Mouse (Mus musculus): ENCODE measurements around the gene Gm16181. TPM values are rescaled to one million over a fixed set of nuclear protein-coding genes. Genes with fewer than 3 reads are reported as not detected.

Gene Gm16181
- total RNA-seq, 2 experiments from 2014 or later, result not detected

DNA sequence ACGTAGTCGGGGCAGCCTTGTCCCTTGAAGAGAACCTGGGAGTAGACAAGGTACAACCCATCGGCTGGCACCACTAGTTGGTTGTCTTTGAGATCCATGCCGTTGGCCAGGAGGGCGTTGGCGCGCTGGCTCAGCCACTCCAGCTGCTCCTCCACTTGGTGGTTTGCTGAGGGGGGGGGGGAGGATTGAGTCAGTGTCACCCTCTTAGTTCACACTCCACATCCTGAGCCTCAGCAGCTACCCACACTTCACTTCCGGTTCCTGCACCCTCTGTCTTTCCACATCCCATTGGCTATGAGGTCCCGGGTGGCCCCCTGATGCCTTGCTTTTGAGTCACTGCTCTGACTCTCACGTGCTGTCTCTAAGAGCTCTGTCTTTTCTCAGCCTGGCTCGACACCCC is 20.2 kb upstream of the Gm16181 start:
- Histone ChIP-seq H3K27ac (no peak overlapping the region), H3K4me3 (no peak overlapping the region)
- no peak for TF ChIP-seq CTCF (conservative IDR thresholded peaks at IDR 0.05)
- DNase-seq (ENCODE audit: low spot score in 2 of 2), result no peak

DNA sequence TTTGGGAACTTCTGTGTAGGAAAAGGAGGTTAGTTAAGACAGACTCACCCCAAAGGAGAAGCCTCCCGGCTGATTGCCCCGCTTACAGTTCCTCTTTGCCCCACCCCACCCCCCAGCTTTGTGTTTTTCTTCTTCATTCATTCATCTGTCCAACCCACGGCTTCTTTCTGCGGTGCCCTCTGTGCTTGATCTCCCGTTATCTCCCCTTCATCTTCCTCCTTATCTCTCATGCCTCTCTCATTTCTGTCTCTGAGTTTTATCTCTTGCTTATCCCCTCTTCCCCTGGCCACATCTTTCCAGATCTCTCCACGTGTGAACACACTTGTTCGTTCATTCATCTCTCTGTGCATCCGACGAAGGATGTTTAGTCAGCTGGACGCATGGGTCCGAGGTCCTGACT is 19.5 kb upstream of the Gm16181 start:
- DNase-seq (ENCODE audit: low spot score in 2 of 2), result no peak
- H3K4me3 ChIP-seq, result no peak overlapping the region
- no peak overlapping the region for H3K27ac ChIP-seq
- TF ChIP-seq CTCF (conservative IDR thresholded peaks at IDR 0.05), result no peak

DNA sequence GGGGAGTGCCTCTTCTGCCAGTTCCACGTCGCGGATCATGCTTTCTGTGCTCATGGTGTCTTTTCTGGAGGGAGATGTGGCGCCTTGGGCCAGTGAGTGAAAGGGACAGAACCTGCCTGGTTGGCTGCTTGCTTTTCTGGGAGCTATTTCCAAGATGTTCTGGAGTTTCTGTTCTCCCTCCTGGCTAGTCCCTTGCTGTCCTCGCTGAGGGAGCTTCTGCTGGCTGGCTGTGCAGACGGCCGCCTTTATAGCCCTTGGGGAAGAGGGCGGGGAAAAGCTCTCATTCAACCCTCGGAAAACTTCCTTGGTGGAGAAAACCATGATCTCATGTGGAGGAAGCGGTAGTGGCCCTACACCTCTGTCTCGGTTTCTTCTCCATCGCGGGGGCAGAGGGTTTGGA is 18.8 kb upstream of the Gm16181 start, which contains the start of gene Tnf:
Tnf (minus strand) TSS at position 221 of the 400 bp plus-strand sequence.
- Histone ChIP-seq H3K4me3 (no peak within 1 kb of the TSS), H3K27ac (no peak within 1 kb of the TSS)
- DNase-seq (ENCODE audit: low spot score in 2 of 2), result no peak
- TF ChIP-seq CTCF (conservative IDR thresholded peaks at IDR 0.05), result no peak

DNA sequence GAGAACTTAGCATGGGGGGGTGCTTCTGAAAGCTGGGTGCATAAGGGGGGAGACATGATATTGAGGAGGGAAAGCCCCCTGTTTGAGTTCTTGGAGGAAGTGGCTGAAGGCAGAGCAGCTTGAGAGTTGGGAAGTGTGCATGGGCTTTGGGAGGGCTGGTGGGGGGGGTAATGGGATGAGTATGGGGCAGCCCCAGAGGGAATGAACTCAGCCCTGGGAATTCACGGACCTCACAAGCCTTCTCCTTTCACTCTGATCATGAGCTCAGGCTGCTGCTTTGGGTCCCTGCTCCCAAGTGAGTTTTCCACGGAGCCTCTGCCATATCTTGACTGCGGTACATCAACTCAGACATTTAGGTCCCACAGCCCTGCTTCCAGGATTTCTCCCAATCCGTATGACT is 18.2 kb upstream of the Gm16181 start:
- Histone ChIP-seq H3K4me3 (no peak overlapping the region), H3K27ac (no peak overlapping the region)
- DNase-seq (ENCODE audit: low spot score in 2 of 2), result no peak
- TF ChIP-seq CTCF (conservative IDR thresholded peaks at IDR 0.05), result no peak

DNA sequence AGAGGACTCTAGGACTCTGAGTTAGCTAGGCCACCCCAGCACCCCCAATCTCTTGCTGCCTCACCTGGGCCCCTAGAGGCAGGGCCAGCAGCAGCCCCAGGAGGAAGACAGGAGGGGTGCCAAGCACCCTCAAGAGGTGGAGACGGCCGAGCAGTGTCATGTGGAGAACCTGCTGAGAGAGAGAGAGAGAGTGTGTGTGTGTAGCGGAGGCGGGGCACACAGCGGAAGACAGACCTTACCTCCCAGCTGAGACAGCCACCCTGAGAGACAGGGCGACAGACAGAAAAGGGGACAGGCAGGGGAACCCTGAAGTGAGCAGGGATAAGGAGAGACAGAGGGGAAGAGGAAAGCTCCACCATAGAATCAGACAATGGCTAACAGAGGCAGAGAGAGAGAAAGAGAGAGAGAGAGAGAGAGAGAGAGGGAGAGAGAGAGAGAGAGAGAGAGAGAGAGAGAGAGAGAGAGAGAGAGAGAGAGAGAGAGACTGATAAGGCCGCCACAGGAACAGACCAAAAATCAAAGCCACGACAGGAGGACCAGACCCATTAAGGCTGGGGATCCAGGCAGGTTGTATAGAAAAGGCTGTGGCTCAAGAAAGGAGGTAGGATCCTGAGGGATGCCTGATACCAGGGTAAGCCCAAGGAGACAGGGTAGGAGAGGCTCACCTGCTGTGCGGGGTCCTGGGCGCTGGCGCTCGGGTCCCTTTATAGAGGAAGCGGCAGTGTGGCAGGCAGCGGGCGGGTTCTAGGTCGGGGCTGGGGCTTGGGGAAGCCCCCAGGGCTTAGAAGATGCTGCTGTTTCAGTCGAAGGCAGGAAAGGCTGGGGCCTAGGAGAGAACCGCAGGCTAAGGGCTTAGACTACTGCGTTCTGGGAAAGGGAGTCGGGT is 15.9 kb upstream of the Gm16181 start, which contains the start of gene Lta:
Lta (minus strand) TSS at position 858 of the 886 bp plus-strand sequence.
- H3K27ac ChIP-seq, result no peak within 1 kb of the TSS
- no peak within 1 kb of the TSS for H3K4me3 ChIP-seq
- no peak for TF ChIP-seq CTCF (conservative IDR thresholded peaks at IDR 0.05)
- no peak for DNase-seq (ENCODE audit: low spot score in 2 of 2)

DNA sequence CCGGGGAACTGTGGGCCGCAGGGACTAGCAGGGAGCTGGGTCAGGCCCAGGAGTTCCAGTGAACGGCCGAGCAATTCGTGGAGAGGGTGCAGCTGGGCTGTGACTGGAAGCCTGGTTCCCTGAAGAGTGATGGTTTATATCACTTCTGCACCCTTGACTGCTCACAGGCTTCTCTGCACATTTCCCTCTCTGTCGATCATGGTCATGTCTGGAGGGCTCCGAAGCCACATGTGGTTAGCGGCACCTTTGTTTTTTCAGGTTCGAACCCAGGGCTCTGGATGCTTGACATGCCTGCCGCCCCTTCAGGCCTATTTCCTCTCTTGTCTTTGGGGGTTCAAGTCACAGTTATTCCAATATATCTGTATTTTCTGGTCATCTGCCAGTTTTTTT is 15.3 kb upstream of the Gm16181 start:
- no peak for TF ChIP-seq CTCF (conservative IDR thresholded peaks at IDR 0.05)
- Histone ChIP-seq H3K27ac (no peak overlapping the region), H3K4me3 (no peak overlapping the region)
- DNase-seq (ENCODE audit: low spot score in 2 of 2), result no peak

DNA sequence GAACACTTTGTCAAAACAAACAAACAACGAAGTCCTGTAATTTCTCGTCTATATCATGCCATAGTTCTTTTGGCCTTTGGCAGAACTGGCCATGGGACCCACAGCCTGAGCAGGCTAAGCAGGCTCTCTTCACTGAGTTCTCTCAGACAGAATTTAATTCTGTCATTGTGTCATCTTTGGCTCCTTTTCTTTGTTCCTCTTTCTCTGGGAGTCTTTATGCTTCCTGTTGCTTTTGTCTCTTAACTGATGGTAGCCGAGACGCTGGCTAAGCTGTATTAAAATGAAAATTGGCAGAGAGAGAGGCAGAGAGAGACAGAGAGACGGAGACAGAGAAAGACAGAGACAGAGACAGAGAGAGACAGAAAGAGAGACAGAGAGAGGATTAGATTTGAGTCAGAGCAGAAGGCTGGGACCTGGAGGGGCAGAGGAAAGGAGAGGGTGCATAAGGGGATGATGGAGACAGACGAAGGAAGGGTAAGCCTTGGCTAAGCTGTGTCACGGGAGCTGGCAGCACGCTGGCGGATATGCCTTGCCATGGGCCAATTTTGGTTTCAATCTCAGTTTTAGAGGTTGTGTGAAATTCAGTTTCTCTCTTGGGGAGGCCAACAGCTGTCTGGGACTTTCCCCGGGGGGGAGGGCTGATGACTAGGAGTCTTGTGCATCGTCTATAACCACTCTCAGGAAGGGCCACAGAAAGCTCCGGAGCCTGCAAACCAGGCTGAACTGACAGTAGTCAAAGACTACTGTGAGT is 10.7 kb upstream of the Gm16181 start:
- Histone ChIP-seq H3K4me3 (no peak overlapping the region), H3K27ac (no peak overlapping the region)
- no peak for TF ChIP-seq CTCF (conservative IDR thresholded peaks at IDR 0.05)
- DNase-seq (ENCODE audit: low spot score in 2 of 2), result no peak

DNA sequence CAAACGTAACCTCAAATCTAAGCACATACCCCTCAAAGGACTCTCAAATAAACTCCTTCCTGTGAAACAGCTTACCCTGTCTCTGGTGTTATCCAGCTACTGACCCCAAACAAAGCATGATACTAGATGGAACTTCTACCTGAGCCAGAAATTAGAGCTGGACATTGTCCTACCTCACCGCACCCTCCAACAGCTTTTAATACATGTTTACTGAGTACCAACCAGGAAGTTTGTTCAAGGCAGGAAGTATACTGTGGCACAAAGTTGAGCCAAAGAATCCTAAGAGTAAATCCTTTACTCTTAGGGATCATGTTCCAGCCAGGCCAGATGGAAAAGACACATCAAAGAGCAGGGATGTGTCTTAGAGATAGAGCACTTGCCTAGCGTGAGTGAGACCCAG is 10.0 kb upstream of the Gm16181 start:
- H3K27ac ChIP-seq, result no peak overlapping the region
- DNase-seq (ENCODE audit: low spot score in 2 of 2), result no peak
- no peak for TF ChIP-seq CTCF (conservative IDR thresholded peaks at IDR 0.05)

DNA sequence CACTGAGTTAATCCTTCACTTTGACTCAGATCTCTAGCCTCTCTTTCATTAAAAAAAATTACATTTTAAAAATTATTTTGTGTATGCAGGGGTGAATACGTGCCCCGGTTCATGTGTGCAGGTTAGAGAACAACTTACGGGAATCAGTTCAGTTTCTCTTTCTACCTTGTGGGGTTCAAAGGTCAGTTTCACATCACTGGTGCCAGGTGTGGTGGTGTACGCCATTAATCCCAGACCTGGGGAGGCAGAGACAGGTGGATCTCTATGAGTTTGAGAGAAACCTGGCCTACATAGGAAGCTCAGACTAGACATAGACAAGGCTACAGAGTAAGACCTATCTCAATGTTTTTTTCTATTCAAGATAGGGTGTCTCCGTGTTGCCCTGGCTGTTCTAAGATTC is 7.6 kb upstream of the Gm16181 start:
- Histone ChIP-seq H3K27ac (no peak overlapping the region), H3K4me3 (no peak overlapping the region)
- DNase-seq (ENCODE audit: low spot score in 2 of 2), result no peak
- TF ChIP-seq CTCF (conservative IDR thresholded peaks at IDR 0.05), result no peak

More for the DNA sequence above, 10.0 kb upstream of the Gm16181 start:
- no peak overlapping the region for H3K4me3 ChIP-seq

DNA sequence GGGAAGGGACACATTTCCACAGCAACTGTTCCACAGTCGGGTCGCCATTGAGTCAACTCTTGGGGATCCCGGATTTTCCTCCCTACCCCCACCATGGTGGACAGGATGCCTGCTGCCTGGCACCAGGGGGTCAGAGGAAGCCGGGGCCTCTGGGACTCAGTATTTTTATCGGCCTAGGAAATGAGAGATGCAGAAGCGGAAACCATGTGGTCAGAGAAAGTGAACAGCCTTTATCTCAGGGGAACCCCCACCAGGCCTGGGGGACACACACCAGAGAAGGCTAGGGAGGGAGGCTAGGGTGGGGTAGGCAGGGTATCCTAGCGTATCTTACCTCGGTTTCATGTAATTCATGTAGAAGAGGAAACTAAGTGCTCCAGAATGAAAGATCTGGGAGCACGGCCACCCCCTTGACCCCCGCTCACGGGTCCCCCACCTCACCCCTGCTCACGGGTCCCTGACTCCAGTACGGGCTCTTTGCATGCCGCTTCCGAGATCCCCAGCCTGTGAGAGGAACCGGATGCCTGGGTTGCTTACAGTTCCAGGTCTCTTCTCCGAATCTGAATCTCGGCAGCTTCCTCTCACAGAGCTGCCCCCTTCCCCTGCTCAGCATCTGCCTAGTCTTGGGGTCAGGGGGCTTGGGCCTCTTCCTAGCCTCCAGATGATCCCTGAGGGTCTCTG is 2.0 kb upstream of the Gm16181 start:
- no peak for DNase-seq (ENCODE audit: low spot score in 2 of 2)
- H3K27ac ChIP-seq, result peak overlapping the region; percentile 47
- TF ChIP-seq CTCF (conservative IDR thresholded peaks at IDR 0.05), result no peak
- H3K4me3 ChIP-seq, result no peak overlapping the region

DNA sequence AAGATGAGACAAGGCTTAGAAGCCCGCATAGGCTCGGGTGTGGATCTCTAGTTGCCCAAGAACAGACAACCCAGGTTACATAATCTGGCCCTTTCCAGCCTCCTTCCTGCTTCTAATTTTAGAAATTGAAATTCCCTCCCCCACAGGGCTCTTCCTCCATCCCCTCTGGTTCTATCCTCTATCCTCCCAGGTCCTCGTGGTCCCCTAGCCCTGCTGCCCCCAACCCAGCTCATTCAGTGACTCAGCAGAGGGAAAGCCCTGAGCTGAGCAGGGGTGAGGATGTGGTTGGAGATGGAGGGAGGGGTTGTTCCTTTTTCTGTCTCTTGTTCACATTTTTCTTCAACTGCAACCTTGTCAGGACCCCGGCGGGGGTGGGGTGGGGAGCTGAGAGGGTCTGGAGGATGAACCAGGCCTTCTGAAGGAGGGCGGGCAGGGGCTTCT is 1.0 kb upstream of the Gm16181 start:
- no peak overlapping the region for H3K4me3 ChIP-seq
- peak overlapping the region; percentile 47; the same call in 1 of the 2 replicates for H3K27ac ChIP-seq
- no peak for TF ChIP-seq CTCF (conservative IDR thresholded peaks at IDR 0.05)
- DNase-seq (ENCODE audit: low spot score in 2 of 2), result no peak

DNA sequence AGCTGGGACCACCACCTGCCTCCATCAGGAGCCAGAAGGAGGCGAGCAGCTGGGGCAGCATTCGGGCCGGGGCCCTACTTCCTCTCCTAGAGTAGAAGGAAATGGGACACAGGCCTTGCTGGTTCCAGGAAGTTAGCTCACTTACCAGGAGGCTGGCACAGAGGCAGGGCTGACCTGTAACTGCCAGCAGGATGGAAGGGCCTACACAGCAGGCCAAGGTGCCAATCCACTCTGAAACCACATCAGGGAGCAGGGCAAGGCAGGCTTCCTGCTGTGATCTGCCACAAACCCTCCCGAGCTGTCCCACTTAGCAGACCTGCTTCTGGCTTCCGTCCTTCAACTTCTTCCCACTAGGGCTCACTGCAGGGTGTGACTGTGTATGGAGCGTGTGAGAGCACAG is 1.7 kb downstream of the Gm16181 start:
- Histone ChIP-seq H3K4me3 (no peak overlapping the region), H3K27ac (no peak overlapping the region; the same call in 1 of the 2 replicates)
- DNase-seq (ENCODE audit: low spot score in 2 of 2), result no peak
- no peak for TF ChIP-seq CTCF (conservative IDR thresholded peaks at IDR 0.05)

DNA sequence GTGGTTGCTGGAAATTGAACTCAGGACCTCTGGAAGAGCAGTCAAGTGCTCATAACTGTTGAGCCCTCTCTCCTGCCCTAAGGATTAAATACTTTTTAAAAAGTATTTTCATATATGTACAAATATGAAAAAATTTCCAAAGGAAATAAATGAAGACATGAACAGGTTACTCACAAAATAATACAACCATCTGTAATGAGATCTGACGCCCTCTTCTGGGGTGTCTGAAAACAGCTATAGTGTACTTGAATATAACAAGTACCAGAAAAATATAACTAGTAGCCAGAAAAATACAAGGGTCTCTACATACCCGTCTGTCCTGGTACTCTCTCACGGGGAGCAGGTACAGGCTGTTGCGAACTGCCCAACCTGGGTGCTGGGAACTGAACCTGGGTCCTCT is 4.0 kb downstream of the Gm16181 start:
- H3K4me3 ChIP-seq, result no peak overlapping the region
- no peak for DNase-seq (ENCODE audit: low spot score in 2 of 2)
- TF ChIP-seq CTCF (conservative IDR thresholded peaks at IDR 0.05), result peak; percentile 33
- no peak overlapping the region for H3K27ac ChIP-seq

Data from layer of hippocampus, adult 2 months (tissue).